Mouse (Mus musculus): ENCODE results near the gene Nme1. TPM values are rescaled to one million over a fixed set of nuclear protein-coding genes. Genes with fewer than 3 reads are reported as not detected.

The Nme1 gene
- polyA plus RNA-seq, 1 experiment: 37.8 TPM

- Histone ChIP-seq H3K27ac (ENCODE audit: insufficient read depth, low read length) (no peak overlapping the region), H3K4me3 (ENCODE audit: insufficient read depth, low read length) (no peak overlapping the region), H3K4me1 (ENCODE audit: control insufficient read depth, insufficient read depth, low read length) (peaks cover 2% of the 10 kb centered on the region; the same call in 1 of the 2 replicates)
- TF ChIP-seq POLR2A (IDR thresholded peaks at IDR 0.05; ENCODE audit: low read depth, low read length): 0 out of 2 replicates have a peak, but pooled peaks have one; percentile 5
- TF ChIP-seq CTCF (IDR thresholded peaks at IDR 0.05; ENCODE audit: borderline replicate concordance, insufficient read depth, low read length): no peak
Measured at GRCm38 (mm10) chr11:93968848-93969128, 467 bp upstream of the Nme1 start.

GRCm38 (mm10) chr11:93967381-93967780, 940 bp downstream of the Nme1 start:
- TF ChIP-seq POLR2A (IDR thresholded peaks at IDR 0.05; ENCODE audit: low read depth, low read length): no peak
- no peak for TF ChIP-seq CTCF (IDR thresholded peaks at IDR 0.05; ENCODE audit: borderline replicate concordance, insufficient read depth, low read length)
- Histone ChIP-seq H3K4me1 (ENCODE audit: control insufficient read depth, insufficient read depth, low read length) (peaks cover 11% of the 10 kb centered on the region; the same call in 1 of the 2 replicates), H3K4me3 (ENCODE audit: insufficient read depth, low read length) (peak overlapping the region; percentile 79), H3K27ac (ENCODE audit: insufficient read depth, low read length) (peak overlapping the region; percentile 22; the same call in 1 of the 2 replicates)

- TF ChIP-seq POLR2A (IDR thresholded peaks at IDR 0.05; ENCODE audit: low read depth, low read length) (no peak), CTCF (IDR thresholded peaks at IDR 0.05; ENCODE audit: borderline replicate concordance, insufficient read depth, low read length) (no peak)
- Histone ChIP-seq H3K4me3 (ENCODE audit: insufficient read depth, low read length) (no peak overlapping the region), H3K27ac (ENCODE audit: insufficient read depth, low read length) (no peak overlapping the region), H3K4me1 (ENCODE audit: control insufficient read depth, insufficient read depth, low read length) (peaks cover 11% of the 10 kb centered on the region; the same call in 1 of the 2 replicates)
Measured at GRCm38 (mm10) chr11:93965391-93965790, 2.9 kb downstream of the Nme1 start.

- no peak overlapping the region for H3K4me3 ChIP-seq (ENCODE audit: insufficient read depth, low read length)
- H3K4me1 ChIP-seq (ENCODE audit: control insufficient read depth, insufficient read depth, low read length): peaks cover 11% of the 10 kb centered on the region; the same call in 1 of the 2 replicates
- no peak for TF ChIP-seq POLR2A (IDR thresholded peaks at IDR 0.05; ENCODE audit: low read depth, low read length)
- TF ChIP-seq CTCF (IDR thresholded peaks at IDR 0.05; ENCODE audit: borderline replicate concordance, insufficient read depth, low read length): no peak
- H3K27ac ChIP-seq (ENCODE audit: insufficient read depth, low read length): no peak overlapping the region
Measured at GRCm38 (mm10) chr11:93963013-93963412, 5.3 kb downstream of the Nme1 start.

- no peak for TF ChIP-seq POLR2A (IDR thresholded peaks at IDR 0.05; ENCODE audit: low read depth, low read length)
- no peak for TF ChIP-seq CTCF (IDR thresholded peaks at IDR 0.05; ENCODE audit: borderline replicate concordance, insufficient read depth, low read length)
- peaks cover 16% of the 10 kb centered on the region; the same call in 1 of the 2 replicates for H3K4me1 ChIP-seq (ENCODE audit: control insufficient read depth, insufficient read depth, low read length)
- no peak overlapping the region for H3K27ac ChIP-seq (ENCODE audit: insufficient read depth, low read length)
- no peak overlapping the region for H3K4me3 ChIP-seq (ENCODE audit: insufficient read depth, low read length)
Measured at GRCm38 (mm10) chr11:93961482-93961881, 6.8 kb downstream of the Nme1 start.

GRCm38 (mm10) chr11:93957746-93958145, 10.6 kb downstream of the Nme1 start:
- peak overlapping the region; percentile 96; the same call in 1 of the 2 replicates for H3K27ac ChIP-seq (ENCODE audit: insufficient read depth, low read length)
- no peak overlapping the region for H3K4me3 ChIP-seq (ENCODE audit: insufficient read depth, low read length)
- H3K4me1 ChIP-seq (ENCODE audit: control insufficient read depth, insufficient read depth, low read length): peaks cover 11% of the 10 kb centered on the region; the same call in 1 of the 2 replicates
- TF ChIP-seq CTCF (IDR thresholded peaks at IDR 0.05; ENCODE audit: borderline replicate concordance, insufficient read depth, low read length) (no peak), POLR2A (IDR thresholded peaks at IDR 0.05; ENCODE audit: low read depth, low read length) (no peak)

- TF ChIP-seq POLR2A (IDR thresholded peaks at IDR 0.05; ENCODE audit: low read depth, low read length) (no peak; the same call in 1 of the 2 replicates), CTCF (IDR thresholded peaks at IDR 0.05; ENCODE audit: borderline replicate concordance, insufficient read depth, low read length) (no peak)
- peak overlapping the region; percentile 96 for H3K27ac ChIP-seq (ENCODE audit: insufficient read depth, low read length)
- peaks cover 12% of the 10 kb centered on the region; the same call in 1 of the 2 replicates for H3K4me1 ChIP-seq (ENCODE audit: control insufficient read depth, insufficient read depth, low read length)
- no peak overlapping the region for H3K4me3 ChIP-seq (ENCODE audit: insufficient read depth, low read length)
Measured at GRCm38 (mm10) chr11:93957031-93957555, 11.2 kb downstream of the Nme1 start.

- Histone ChIP-seq H3K4me3 (ENCODE audit: insufficient read depth, low read length) (peak within 1 kb of the TSS; percentile 90), H3K4me1 (ENCODE audit: control insufficient read depth, insufficient read depth, low read length) (peaks cover 12% of the 10 kb centered on the region; the same call in 1 of the 2 replicates), H3K27ac (ENCODE audit: insufficient read depth, low read length) (peak within 1 kb of the TSS; percentile 96)
- TF ChIP-seq CTCF (IDR thresholded peaks at IDR 0.05; ENCODE audit: borderline replicate concordance, insufficient read depth, low read length) (no peak), POLR2A (IDR thresholded peaks at IDR 0.05; ENCODE audit: low read depth, low read length) (no peak)
Measured at GRCm38 (mm10) chr11:93956159-93956558, 12.2 kb downstream of the Nme1 start, which contains the start of gene Nme2. Gene Nme2 (minus strand): TSS chr11:93956259.

GRCm38 (mm10) chr11:93955256-93956150, 12.8 kb downstream of the Nme1 start:
- Histone ChIP-seq H3K27ac (ENCODE audit: insufficient read depth, low read length) (peak overlapping the region; percentile 96), H3K4me1 (ENCODE audit: control insufficient read depth, insufficient read depth, low read length) (peaks cover 12% of the 10 kb centered on the region; the same call in 1 of the 2 replicates), H3K4me3 (ENCODE audit: insufficient read depth, low read length) (peak overlapping the region; percentile 90)
- TF ChIP-seq POLR2A (IDR thresholded peaks at IDR 0.05; ENCODE audit: low read depth, low read length) (peak; percentile 80), CTCF (IDR thresholded peaks at IDR 0.05; ENCODE audit: borderline replicate concordance, insufficient read depth, low read length) (no peak)
